Mouse (Mus musculus) heart, embryonic 10.5 days (tissue): ENCODE measurements around the gene Atp5e. TPM values are rescaled to one million over a fixed set of nuclear protein-coding genes. Genes with fewer than 3 reads are reported as not detected.
A peak's percentile ranks its signal among the peaks of the same experiment; 100 is the strongest.

ENCODE experiments used
- DNase-seq: peaks from one replicate; pipeline ENCODE4 v3.0.0-alpha.2; 2017; ENCODE audit warnings: low spot score
- H3K27ac ChIP-seq: fragments of 300-500 bp; sonication (generic); 2 replicates; pipeline ENCODE4 v1.5.1; 2016; ENCODE audit warnings: mild to moderate bottlenecking
- H3K27me3 ChIP-seq: fragments of 300-500 bp; sonication (generic); 2 replicates; pipeline ENCODE4 v1.6.1; 2016; ENCODE audit warnings: mild to moderate bottlenecking; ENCODE audit not compliant: poor library complexity, insufficient read depth, severe bottlenecking
- H3K36me3 ChIP-seq: fragments of 300-500 bp; sonication (generic); 2 replicates; pipeline ENCODE4 v1.6.1; 2016; ENCODE audit warnings: mild to moderate bottlenecking, moderate library complexity
- H3K4me1 ChIP-seq: fragments of 300-500 bp; sonication (generic); 2 replicates; pipeline ENCODE4 v1.6.1; 2016; ENCODE audit warnings: mild to moderate bottlenecking
- H3K4me3 ChIP-seq: fragments of 300-500 bp; sonication (generic); 2 replicates; pipeline ENCODE4 v1.5.1; 2016; ENCODE audit warnings: mild to moderate bottlenecking, moderate library complexity
- H3K9me3 ChIP-seq: fragments of 300-500 bp; sonication (generic); 2 replicates; pipeline ENCODE4 v1.6.1; 2016; ENCODE audit warnings: mild to moderate bottlenecking, moderate library complexity
- WGBS: fragments of 180-500 bp; shearing (Covaris S2); methylation state at CpG from one replicate; pipeline ENCODE4 v1.1.7; 2016; 5-methylcytosine and 5-hydroxymethylcytosine counted together
- polyA plus RNA-seq: library from polyadenylated mRNA; unstranded; fragments of >200 nt; fragmentation: Nextera tagmentation; extraction: Ambion mirVana; gene quantifications from 2 replicates; pipeline ENCODE4 v1.2.1, GENCODE M21; 2016

Gene Atp5e
- polyA plus RNA-seq, 1 experiment from 2014 or later, result 675 TPM

GRCm38 (mm10) chr2:174472818-174473549, 9.1 kb upstream of the Atp5e start, which contains the start of gene Prelid3b:
Gene Prelid3b, minus strand, starts transcription at chr2:174473081.
- H3K9me3 ChIP-seq, result no peaks in the 10 kb centered on the region
- peak within 1 kb of the TSS; percentile 78 for H3K4me3 ChIP-seq
- WGBS, result 1% methylated on average over 53 of the region's 53 CpGs
- H3K36me3 ChIP-seq, result peaks cover 32% of the 10 kb centered on the region
- peak; percentile 100 for DNase-seq
- peak within 1 kb of the TSS; percentile 95 for H3K27ac ChIP-seq
- 0 out of 2 replicates have a peak, but pooled peaks cover 4% of the 10 kb centered on the region for H3K27me3 ChIP-seq
- peaks cover 32% of the 10 kb centered on the region for H3K4me1 ChIP-seq

DNA sequence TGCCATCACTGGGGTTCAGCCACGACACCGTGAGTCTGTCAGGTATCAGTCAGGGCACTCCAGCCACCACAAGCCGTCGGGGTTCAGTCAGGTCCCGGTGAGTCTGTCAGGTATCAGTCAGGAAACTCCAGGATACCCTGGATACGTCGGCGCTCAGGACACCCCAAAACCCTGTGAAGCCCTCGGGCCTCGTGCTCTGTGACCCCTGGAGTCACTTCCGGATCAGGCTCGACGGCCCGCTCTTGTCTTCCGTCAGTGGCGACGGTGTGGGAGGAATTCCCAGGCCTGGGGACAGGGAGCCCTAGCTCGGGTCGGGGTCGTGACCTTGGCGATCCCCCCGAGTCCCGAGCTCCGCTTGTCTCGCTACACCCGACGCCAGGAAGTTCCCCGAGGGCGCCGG, 8.5 kb upstream of the Atp5e start:
- no peak for DNase-seq
- Histone ChIP-seq H3K4me1 (peaks cover 32% of the 10 kb centered on the region), H3K4me3 (peak overlapping the region; percentile 78), H3K9me3 (no peaks in the 10 kb centered on the region), H3K27ac (peak overlapping the region; percentile 95), H3K27me3 (0 out of 2 replicates have a peak, but pooled peaks cover 4% of the 10 kb centered on the region), H3K36me3 (peaks cover 36% of the 10 kb centered on the region)
- 8% methylated on average over 30 of the region's 30 CpGs for WGBS

DNA sequence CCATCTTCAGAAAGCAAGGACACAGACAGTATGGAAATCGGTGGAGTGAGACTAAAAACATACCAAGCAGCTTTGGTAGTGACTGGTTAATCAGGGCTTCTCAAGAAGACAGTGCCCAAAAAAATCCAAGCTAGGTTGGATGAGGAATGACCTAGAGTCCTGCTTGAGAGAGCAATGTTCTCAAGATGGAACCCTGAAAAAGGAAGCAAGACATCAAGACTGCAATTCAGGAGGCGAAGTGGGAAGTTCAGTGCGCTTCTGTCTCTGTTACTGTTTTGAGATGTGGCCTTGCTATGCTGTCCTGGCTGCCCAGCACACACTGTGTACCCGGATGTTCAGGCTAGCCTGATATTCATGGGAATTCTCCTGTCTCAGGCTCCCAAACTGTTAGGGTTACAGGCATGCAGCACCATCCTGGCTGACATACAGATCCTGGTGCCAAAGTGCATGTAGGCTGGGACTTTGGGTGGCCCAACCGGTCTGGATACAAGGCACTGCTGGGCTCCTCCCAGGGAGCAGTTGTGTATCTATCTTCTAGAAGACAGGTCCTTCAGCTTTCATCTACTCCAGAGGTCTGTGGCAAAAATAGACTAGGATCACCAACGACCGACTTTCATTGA, 7.0 kb upstream of the Atp5e start:
- Histone ChIP-seq H3K4me1 (peaks cover 32% of the 10 kb centered on the region), H3K36me3 (peaks cover 52% of the 10 kb centered on the region), H3K9me3 (no peaks in the 10 kb centered on the region), H3K27me3 (0 out of 2 replicates have a peak, but pooled peaks cover 4% of the 10 kb centered on the region), H3K27ac (no peak overlapping the region), H3K4me3 (peak overlapping the region; percentile 3; the same call in 1 of the 2 replicates)
- no peak for DNase-seq
- WGBS, result 84% methylated on average over 7 of the region's 7 CpGs

- 70% methylated on average over 4 of the region's 4 CpGs for WGBS
- peaks cover 32% of the 10 kb centered on the region for H3K4me1 ChIP-seq
- H3K4me3 ChIP-seq, result no peak overlapping the region
- H3K9me3 ChIP-seq, result no peaks in the 10 kb centered on the region
- H3K36me3 ChIP-seq, result peaks cover 57% of the 10 kb centered on the region
- no peak for DNase-seq
- H3K27ac ChIP-seq, result no peak overlapping the region
- no peaks in the 10 kb centered on the region for H3K27me3 ChIP-seq
These were observed 6.4 kb upstream of the Atp5e start for GRCm38 (mm10) chr2:174470333-174470732.

DNA sequence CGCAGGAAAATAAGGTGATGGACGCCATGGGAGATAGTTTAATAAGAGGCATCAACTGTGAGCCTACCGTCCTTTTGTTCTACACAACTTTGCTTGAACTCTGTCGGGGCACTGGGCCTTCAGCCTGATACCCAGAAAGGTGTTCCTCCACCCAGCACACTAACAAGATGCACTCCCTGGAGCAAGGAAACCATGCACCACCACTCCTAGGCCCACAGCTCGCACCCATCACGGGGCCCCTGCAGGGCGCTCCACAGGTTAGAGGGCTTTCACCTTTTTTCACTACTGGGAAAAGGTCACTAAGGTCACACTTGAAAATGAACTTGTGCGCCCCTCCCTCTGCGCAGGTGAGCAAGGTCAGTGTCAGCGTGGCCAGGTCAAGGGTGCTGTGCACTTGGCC, 535 bp downstream of the Atp5e start:
- peaks cover 64% of the 10 kb centered on the region for H3K36me3 ChIP-seq
- no peak for DNase-seq
- H3K27ac ChIP-seq, result peak overlapping the region; percentile 99
- H3K9me3 ChIP-seq, result no peaks in the 10 kb centered on the region
- 35% methylated on average over 10 of the region's 10 CpGs for WGBS
- H3K4me1 ChIP-seq, result peaks cover 11% of the 10 kb centered on the region
- H3K4me3 ChIP-seq, result peak overlapping the region; percentile 81
- no peaks in the 10 kb centered on the region for H3K27me3 ChIP-seq

DNA sequence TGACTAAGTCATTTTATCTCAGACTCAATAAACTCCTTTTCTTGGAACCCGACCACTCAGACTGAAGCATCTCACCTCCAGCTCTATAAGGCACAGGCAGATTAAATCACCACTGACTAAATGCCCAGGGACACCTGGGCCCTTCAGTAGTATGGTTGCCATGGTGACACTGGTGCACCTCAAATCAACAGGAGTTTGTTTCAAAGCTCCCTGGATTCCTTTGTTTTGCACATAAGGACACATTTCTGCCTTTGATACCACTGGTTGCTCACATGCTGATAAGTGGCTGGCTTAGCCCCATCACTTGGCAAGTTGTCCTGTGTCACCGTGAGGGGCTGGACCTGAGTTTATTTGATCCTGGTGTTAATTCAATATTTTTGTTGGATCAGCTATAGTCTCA, 4.5 kb downstream of the Atp5e start:
- H3K4me3 ChIP-seq, result no peak overlapping the region
- peaks cover 28% of the 10 kb centered on the region for H3K36me3 ChIP-seq
- H3K4me1 ChIP-seq, result peaks cover 11% of the 10 kb centered on the region
- no peaks in the 10 kb centered on the region for H3K9me3 ChIP-seq
- no peak for DNase-seq
- no peaks in the 10 kb centered on the region; the same call in 1 of the 2 replicates for H3K27me3 ChIP-seq
- WGBS, result 82% methylated on average over 2 of the region's 2 CpGs
- H3K27ac ChIP-seq, result no peak overlapping the region

DNA sequence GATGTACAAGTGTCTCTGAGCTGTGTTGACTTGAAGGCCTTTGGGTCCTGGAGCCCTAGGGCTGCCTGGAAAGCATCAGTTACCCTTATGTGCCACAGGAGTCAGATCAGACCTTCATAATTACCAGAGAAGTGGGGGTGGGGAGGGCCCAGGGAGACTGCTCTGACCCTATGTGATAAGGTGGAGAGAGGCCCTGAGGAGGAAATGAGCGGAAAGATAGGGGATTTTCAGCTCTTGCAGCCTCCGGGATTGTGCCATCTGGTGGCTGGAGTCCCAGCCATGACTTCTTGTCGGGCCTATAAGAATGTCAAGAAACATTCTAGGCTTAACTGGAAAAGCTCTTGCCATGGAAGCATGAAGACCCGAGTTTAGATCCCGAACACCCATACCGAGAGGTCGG, 10.2 kb downstream of the Atp5e start:
- peak overlapping the region; percentile 72 for H3K27ac ChIP-seq
- H3K36me3 ChIP-seq, result no peaks in the 10 kb centered on the region
- no peak overlapping the region for H3K4me3 ChIP-seq
- H3K9me3 ChIP-seq, result no peaks in the 10 kb centered on the region
- peaks cover 5% of the 10 kb centered on the region for H3K4me1 ChIP-seq
- peak; percentile 90 for DNase-seq
- H3K27me3 ChIP-seq, result no peaks in the 10 kb centered on the region; the same call in 1 of the 2 replicates
- WGBS, result 41% methylated on average over 7 of the region's 7 CpGs

DNA sequence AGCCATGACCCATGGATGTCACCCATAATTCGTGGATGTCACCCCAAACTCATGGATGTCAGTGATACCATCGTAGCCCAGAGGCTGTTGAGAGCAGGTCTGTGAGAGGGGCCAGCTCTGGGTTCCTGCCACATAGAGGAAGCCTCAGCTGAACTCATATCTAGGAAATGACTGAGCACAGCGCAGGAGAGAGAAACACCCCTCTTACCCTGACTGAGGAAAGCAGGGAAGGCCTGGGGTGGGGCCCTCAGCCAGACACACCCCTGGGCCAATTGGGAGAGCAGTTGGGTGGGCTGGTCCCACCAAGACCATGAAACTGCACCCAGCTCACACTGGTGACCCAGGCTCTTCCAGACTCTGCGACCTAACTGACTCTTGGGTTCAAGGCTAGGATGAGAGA, 13.6 kb downstream of the Atp5e start, which contains the start of gene Tubb1:
Tubb1 (plus strand) TSS at position 343 of the 400 bp plus-strand sequence.
- no peak within 1 kb of the TSS for H3K4me3 ChIP-seq
- DNase-seq, result no peak
- peaks cover 15% of the 10 kb centered on the region for H3K4me1 ChIP-seq
- no peak within 1 kb of the TSS for H3K27ac ChIP-seq
- 0 out of 2 replicates have a peak, but pooled peaks cover 4% of the 10 kb centered on the region for H3K27me3 ChIP-seq
- WGBS, result 54% methylated on average over 4 of the region's 4 CpGs
- H3K36me3 ChIP-seq, result no peaks in the 10 kb centered on the region
- no peaks in the 10 kb centered on the region for H3K9me3 ChIP-seq

- no peak for DNase-seq
- Histone ChIP-seq H3K27me3 (0 out of 2 replicates have a peak, but pooled peaks cover 4% of the 10 kb centered on the region), H3K27ac (no peak overlapping the region), H3K36me3 (no peaks in the 10 kb centered on the region), H3K9me3 (no peaks in the 10 kb centered on the region), H3K4me3 (no peak overlapping the region), H3K4me1 (peaks cover 14% of the 10 kb centered on the region)
- WGBS, result 85% methylated on average over 4 of the region's 4 CpGs
These were observed 15.5 kb downstream of the Atp5e start for GRCm38 (mm10) chr2:174448405-174448804.

GRCm38 (mm10) chr2:174446905-174447304, 17.0 kb downstream of the Atp5e start:
- Histone ChIP-seq H3K27me3 (0 out of 2 replicates have a peak, but pooled peaks cover 4% of the 10 kb centered on the region), H3K4me3 (no peak overlapping the region), H3K27ac (no peak overlapping the region), H3K9me3 (no peaks in the 10 kb centered on the region), H3K36me3 (no peaks in the 10 kb centered on the region), H3K4me1 (peaks cover 14% of the 10 kb centered on the region)
- 64% methylated on average over 8 of the region's 8 CpGs for WGBS
- no peak for DNase-seq

DNA sequence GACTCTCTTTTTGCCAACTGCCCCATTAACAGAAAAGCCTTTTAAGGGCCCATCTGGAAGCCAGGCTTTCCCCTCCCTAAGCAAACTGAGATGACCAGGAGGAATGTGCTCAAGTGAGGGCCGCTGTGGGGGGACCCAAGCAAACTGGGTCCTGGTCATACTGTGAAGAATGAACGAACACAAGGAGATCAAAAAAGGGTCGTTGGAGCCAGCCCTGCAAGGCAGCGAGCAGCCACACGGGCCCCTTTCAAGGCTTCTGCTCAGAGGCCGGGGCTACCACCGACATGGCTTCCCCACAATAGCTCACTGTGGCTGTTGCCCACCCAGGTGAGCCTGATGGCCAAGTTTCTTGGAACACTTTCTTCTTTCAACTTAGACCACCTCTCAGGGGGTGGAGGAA, 17.4 kb downstream of the Atp5e start:
- 0 out of 2 replicates have a peak, but pooled peaks cover 4% of the 10 kb centered on the region for H3K27me3 ChIP-seq
- no peaks in the 10 kb centered on the region for H3K9me3 ChIP-seq
- no peaks in the 10 kb centered on the region for H3K36me3 ChIP-seq
- 56% methylated on average over 7 of the region's 7 CpGs for WGBS
- H3K27ac ChIP-seq, result no peak overlapping the region
- H3K4me1 ChIP-seq, result peaks cover 16% of the 10 kb centered on the region
- H3K4me3 ChIP-seq, result no peak overlapping the region
- no peak for DNase-seq

DNA sequence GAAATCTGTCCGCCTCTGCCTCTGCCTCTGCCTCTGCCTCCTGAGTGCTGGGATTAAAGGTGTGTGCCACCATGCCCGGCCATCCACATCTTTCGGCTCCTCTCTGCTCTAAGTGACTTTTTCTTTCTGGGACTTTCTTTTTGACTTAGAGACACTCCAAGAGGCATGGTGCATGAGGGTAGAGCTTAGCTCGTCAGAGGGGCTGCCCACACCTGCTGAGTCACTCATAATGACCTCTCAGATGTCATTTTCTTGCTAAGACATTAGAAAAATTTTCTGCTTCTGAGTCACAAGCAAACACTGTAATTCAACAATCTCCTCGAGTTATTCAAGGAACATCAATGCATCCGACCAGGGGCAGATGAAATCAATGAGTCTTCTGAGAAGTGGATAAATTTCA, 18.9 kb downstream of the Atp5e start:
- no peak for DNase-seq
- WGBS, result 77% methylated on average over 6 of the region's 6 CpGs

GRCm38 (mm10) chr2:174444359-174444758, 19.5 kb downstream of the Atp5e start:
- DNase-seq, result no peak
- H3K27ac ChIP-seq, result no peak overlapping the region
- no peaks in the 10 kb centered on the region for H3K36me3 ChIP-seq
- H3K4me1 ChIP-seq, result peaks cover 29% of the 10 kb centered on the region
- 65% methylated on average over 7 of the region's 7 CpGs for WGBS
- no peak overlapping the region for H3K4me3 ChIP-seq
- H3K27me3 ChIP-seq, result 0 out of 2 replicates have a peak, but pooled peaks cover 4% of the 10 kb centered on the region
- no peaks in the 10 kb centered on the region for H3K9me3 ChIP-seq

More for the DNA sequence above, 18.9 kb downstream of the Atp5e start:
- Histone ChIP-seq H3K36me3 (no peaks in the 10 kb centered on the region), H3K27ac (no peak overlapping the region), H3K9me3 (no peaks in the 10 kb centered on the region), H3K4me3 (no peak overlapping the region), H3K4me1 (peaks cover 22% of the 10 kb centered on the region), H3K27me3 (0 out of 2 replicates have a peak, but pooled peaks cover 4% of the 10 kb centered on the region)
